ENCODE assay signal across 17 mouse cellular contexts in genomic region chr5:19747631-19748030, GRCm38 (mm10).
DNase-seq lines count a peak whose midpoint lies in the region; ATAC-seq and TF ChIP-seq lines count a peak whose summit lies in the region.
"Had no signal": no experiment of that assay in that cellular context is flagged by ENCODE, and none has a peak within 500 bp of the region (broad histone marks: within the 10 kb centered on the region; RNA-seq: fewer than 3 reads in every experiment).

No protein-coding gene starts in this region.

- no peak overlapping the region; the same call in 1 of the 2 replicates for H3K4me3 ChIP-seq in left cerebral cortex, adult 2 months
- no peak overlapping the region for H3K4me3 ChIP-seq in midbrain, embryonic 14.5 days (replicated peaks; ENCODE audit: low read depth, low read length)
- H3K4me3 ChIP-seq: embryonic facial prominence, embryonic 10.5 days; heart, embryonic 12.5 days; limb, embryonic 12.5 days; liver, embryonic 12.5 days had no signal

- intact Hi-C loops in left cerebral cortex, adult 2 months (cut with DNase I): loop anchor here (5.0 to 10.0 kb wide), 2 partner anchors 195 to 223 kb away; no protein-coding TSS in a partner anchor
- intact Hi-C loops in left cerebral cortex, postnatal 14 days (cut with DNase I): loop anchor here (5.0 kb wide), 1 partner anchor 160 kb away; no protein-coding TSS in a partner anchor
- intact Hi-C loops in heart, postnatal 14 days (cut with DNase I): no loop called here

- no peaks in the 10 kb centered on the region for H3K27me3 ChIP-seq in midbrain, embryonic 14.5 days (ENCODE audit: control insufficient read depth, insufficient read depth, low read length)
- H3K27me3 ChIP-seq: heart, embryonic 12.5 days; limb, embryonic 12.5 days; liver, embryonic 12.5 days had no signal

- peak overlapping the region; percentile 51 for H3K4me2 ChIP-seq in midbrain, embryonic 14.5 days (ENCODE audit: low read length)
- H3K4me2 ChIP-seq: heart, embryonic 12.5 days; limb, embryonic 12.5 days; liver, embryonic 12.5 days; lung, embryonic 14.5 days had no signal

- no peak for TF ChIP-seq CTCF in left cerebral cortex, adult 2 months (IDR thresholded peaks at IDR 0.05)

- peak; percentile 24 for DNase-seq in embryo, embryonic 10.5 days (ENCODE audit: low spot score)
- no peak for DNase-seq in embryo, embryonic 10 days (ENCODE audit: low spot score)
- no peak for DNase-seq in left cerebral cortex, adult 2 months (ENCODE audit: extremely low spot score in 1 of 2, low spot score in 2 of 2)
- no peak for DNase-seq in left cerebral cortex, postnatal 14 days (ENCODE audit: low spot score in 2 of 2)
- no peak for DNase-seq in midbrain, embryonic 14.5 days
- DNase-seq in heart, postnatal 14 days: no peak
- no peak for DNase-seq in frontal cortex, adult 2 months (ENCODE audit: extremely low spot score in 1 of 2, low spot score in 1 of 2)
- no peak for DNase-seq in thymus, postnatal 14 days
- DNase-seq: adrenal gland, postnatal 10 days; kidney, adult 18-20 months; lung, embryonic 14.5 days; lung, postnatal 36 days had no signal

- peaks cover 14% of the 10 kb centered on the region; the same call in 1 of the 2 replicates for H3K4me1 ChIP-seq in midbrain, embryonic 14.5 days (ENCODE audit: control insufficient read depth, insufficient read depth, low read length)
- H3K4me1 ChIP-seq: heart, embryonic 12.5 days; limb, embryonic 12.5 days; liver, embryonic 12.5 days had no signal

- H3K9me3 ChIP-seq in midbrain, embryonic 14.5 days (ENCODE audit: control insufficient read depth, low read length): no peaks in the 10 kb centered on the region
- H3K9me3 ChIP-seq: embryonic facial prominence, embryonic 10.5 days; heart, embryonic 12.5 days; limb, embryonic 12.5 days; liver, embryonic 12.5 days had no signal

- no peaks in the 10 kb centered on the region for H3K36me3 ChIP-seq in midbrain, embryonic 14.5 days (ENCODE audit: control insufficient read depth, insufficient read depth, low read length)
- H3K36me3 ChIP-seq: embryonic facial prominence, embryonic 10.5 days; heart, embryonic 12.5 days; limb, embryonic 12.5 days; liver, embryonic 12.5 days had no signal

- H3K27ac ChIP-seq in left cerebral cortex, adult 2 months: peak overlapping the region; percentile 83
- no peak overlapping the region for H3K27ac ChIP-seq in midbrain, embryonic 14.5 days (replicated peaks; ENCODE audit: low read depth, low read length)
- H3K27ac ChIP-seq: embryonic facial prominence, embryonic 10.5 days; kidney, postnatal 0 days; limb, embryonic 12.5 days; liver, embryonic 12.5 days had no signal

- WGBS in midbrain, embryonic 14.5 days: 54% methylated on average over 3 of the region's 3 CpGs

- 0 out of 2 replicates have a peak, but pooled peaks have one; percentile 44 for ATAC-seq in midbrain, embryonic 14.5 days (ENCODE audit: low FRiP score, low TSS enrichment)
- ATAC-seq: liver, embryonic 12.5 days had no signal

- peak overlapping the region; percentile 39; the same call in 1 of the 2 replicates for H3K9ac ChIP-seq in midbrain, embryonic 14.5 days (replicated peaks; ENCODE audit: low read length)
- H3K9ac ChIP-seq: heart, embryonic 12.5 days; limb, embryonic 12.5 days; liver, embryonic 12.5 days; lung, embryonic 14.5 days had no signal
